ENCODE assay signal across 16 mouse cellular contexts in genomic region chr15:85466456-85467067, GRCm38 (mm10). TPM values are rescaled to one million over a fixed set of nuclear protein-coding genes. Genes with fewer than 3 reads are reported as not detected.
DNase-seq lines count a peak whose midpoint lies in the region; ATAC-seq lines count a peak whose summit lies in the region.
"Had no signal": no experiment of that assay in that cellular context is flagged by ENCODE, and none has a peak within 500 bp of the region (broad histone marks: within the 10 kb centered on the region; RNA-seq: fewer than 3 reads in every experiment).

No protein-coding gene starts in this region.

- ATAC-seq in neural tube, embryonic 11.5 days (ENCODE audit: insufficient read depth, low FRiP score, low TSS enrichment) = no peak
- ATAC-seq in hindbrain, embryonic 13.5 days (ENCODE audit: low FRiP score) = no peak
- ATAC-seq: intestine, embryonic 16.5 days had no signal

- no peak overlapping the region for H3K4me2 ChIP-seq in neural tube, embryonic 11.5 days (ENCODE audit: low read depth)
- H3K4me2 ChIP-seq in hindbrain, embryonic 13.5 days = no peak overlapping the region
- H3K4me2 ChIP-seq: limb, embryonic 15.5 days had no signal

- no peak overlapping the region for H3K9ac ChIP-seq in neural tube, embryonic 11.5 days (ENCODE audit: low read length)
- H3K9ac ChIP-seq in hindbrain, embryonic 13.5 days = 0 out of 2 replicates have a peak overlapping the region, but pooled peaks have one; percentile 29
- H3K9ac ChIP-seq: limb, embryonic 15.5 days had no signal

- no peak overlapping the region for H3K4me3 ChIP-seq in neural tube, embryonic 11.5 days (ENCODE audit: low read depth, low read length)
- no peak overlapping the region for H3K4me3 ChIP-seq in hindbrain, embryonic 13.5 days
- H3K4me3 ChIP-seq: heart, adult 2 months; limb, embryonic 15.5 days; myocyte had no signal

- WGBS in neural tube, embryonic 11.5 days = 80% methylated on average over 5 of the region's 5 CpGs
- WGBS in hindbrain, embryonic 13.5 days = 58% methylated on average over 5 of the region's 5 CpGs

- no peaks in the 10 kb centered on the region for H3K9me3 ChIP-seq in neural tube, embryonic 11.5 days (ENCODE audit: control insufficient read depth, low read length)
- H3K9me3 ChIP-seq in hindbrain, embryonic 13.5 days = no peaks in the 10 kb centered on the region
- H3K9me3 ChIP-seq: limb, embryonic 15.5 days had no signal

- peaks cover 4% of the 10 kb centered on the region; the same call in 1 of the 2 replicates for H3K36me3 ChIP-seq in neural tube, embryonic 11.5 days (ENCODE audit: control insufficient read depth, insufficient read depth, low read length)
- peaks cover 51% of the 10 kb centered on the region for H3K36me3 ChIP-seq in hindbrain, embryonic 13.5 days

- peaks cover 36% of the 10 kb centered on the region for H3K4me1 ChIP-seq in neural tube, embryonic 11.5 days (ENCODE audit: control insufficient read depth, insufficient read depth, low read length)
- H3K4me1 ChIP-seq in hindbrain, embryonic 13.5 days (replicated peaks) = peaks cover 55% of the 10 kb centered on the region
- H3K4me1 ChIP-seq: limb, embryonic 15.5 days had no signal

- H3K27ac ChIP-seq in neural tube, embryonic 11.5 days (ENCODE audit: low read depth, low read length) = peak overlapping the region; percentile 44; the same call in 1 of the 2 replicates
- peak overlapping the region; percentile 68 for H3K27ac ChIP-seq in hindbrain, embryonic 13.5 days
- H3K27ac ChIP-seq: heart, adult 2 months; limb, embryonic 15.5 days had no signal

- no peaks in the 10 kb centered on the region for H3K27me3 ChIP-seq in neural tube, embryonic 11.5 days (ENCODE audit: control insufficient read depth, insufficient read depth, low read length)
- H3K27me3 ChIP-seq in hindbrain, embryonic 13.5 days = no peaks in the 10 kb centered on the region
- H3K27me3 ChIP-seq: limb, embryonic 15.5 days had no signal

- peak; percentile 39 for DNase-seq in cerebellum, adult 9-10 months
- DNase-seq in cerebellum, adult 8-10 months = no peak
- no peak for DNase-seq in neural tube, embryonic 11.5 days (ENCODE audit: low spot score)
- DNase-seq in neural tube, embryonic 10.5 days (ENCODE audit: extremely low spot score, low spot score) = no peak
- peak; percentile 53 for DNase-seq in telencephalon, adult 2 months (ENCODE audit: low read depth, low spot score)
- DNase-seq in right cerebral cortex, postnatal 10 days (ENCODE audit: low spot score in 2 of 2) = no peak
- DNase-seq in right cerebral cortex, postnatal 25 days = no peak
- DNase-seq: heart, adult 2 months; heart, postnatal 10 days; kidney, postnatal 25 days; lung, adult 2 months; thymus, adult 18-20 months had no signal

RNA-seq across cellular contexts. Expression of gene 7530416G11Rik, which starts 36.5 kb away (rescaled TPM):
- not detected in 2 replicates for polyA plus RNA-seq in neural tube, embryonic 11.5 days (2014; fragmentation: Nextera tagmentation; extraction: Ambion mirVana)
- not detected in 2 replicates for polyA plus RNA-seq in hindbrain, embryonic 13.5 days (2015; fragmentation: Nextera tagmentation; extraction: Ambion mirVana)
- polyA plus RNA-seq: heart, adult 2 months; intestine, embryonic 16.5 days; limb, embryonic 15.5 days; lung, adult 2 months; myocyte had no signal

Comparison
In these comparisons a context has a peak if more than half of its experiments do, and no peak if none do; other contexts are left out.
1. DNase-seq: peak in cerebellum, adult 9-10 months (single experiment) and telencephalon, adult 2 months (single experiment); none in cerebellum, adult 8-10 months (single experiment), neural tube, embryonic 11.5 days (single experiment), neural tube, embryonic 10.5 days (single experiment), right cerebral cortex, postnatal 10 days (0 of 2) and right cerebral cortex, postnatal 25 days (single experiment).